Mouse (Mus musculus) c-Kit-positive CD71-negative TER-119-negative erythroid progenitor cells, embryonic 14.5 days (primary cell): ENCODE measurements around the gene Ak1.

Source experiments
- DNase-seq: peaks from one replicate; pipeline ENCODE4 v3.0.0-alpha.2; 2013; ENCODE audit warnings: low read depth

Gene Ak1

DNA sequence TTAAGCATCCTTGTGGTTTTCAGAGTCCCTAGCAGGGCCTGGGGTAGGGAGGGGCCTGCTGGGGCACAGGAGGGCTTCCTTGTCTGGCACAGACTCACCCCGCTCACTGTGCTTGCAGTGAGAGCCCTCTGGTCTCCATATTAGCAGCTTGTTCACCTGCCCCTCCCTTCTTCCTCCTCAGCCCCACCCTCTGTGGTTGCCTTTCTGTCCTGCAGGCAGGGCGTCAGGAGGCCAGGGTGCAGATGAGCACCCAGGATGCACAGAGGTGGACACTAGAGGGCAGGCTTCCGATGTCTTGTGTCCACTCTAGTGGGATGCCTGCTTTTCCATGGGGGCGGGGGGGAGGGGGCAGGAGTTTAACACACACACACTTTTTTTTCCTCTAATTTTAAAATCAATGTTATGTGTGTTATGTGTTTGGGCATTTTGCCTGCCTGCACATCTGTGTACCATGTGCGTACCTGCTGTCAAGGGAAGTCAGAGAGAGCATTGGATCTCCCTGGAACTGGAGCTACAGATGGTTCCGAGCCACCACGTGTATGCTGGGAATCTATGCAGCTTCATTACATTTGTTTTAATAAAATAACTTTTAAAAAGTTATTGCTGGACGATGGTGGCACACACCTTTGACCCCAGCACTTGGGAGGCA, 20.0 kb upstream of the Ak1 start:
- DNase-seq: peak; percentile 26

DNA sequence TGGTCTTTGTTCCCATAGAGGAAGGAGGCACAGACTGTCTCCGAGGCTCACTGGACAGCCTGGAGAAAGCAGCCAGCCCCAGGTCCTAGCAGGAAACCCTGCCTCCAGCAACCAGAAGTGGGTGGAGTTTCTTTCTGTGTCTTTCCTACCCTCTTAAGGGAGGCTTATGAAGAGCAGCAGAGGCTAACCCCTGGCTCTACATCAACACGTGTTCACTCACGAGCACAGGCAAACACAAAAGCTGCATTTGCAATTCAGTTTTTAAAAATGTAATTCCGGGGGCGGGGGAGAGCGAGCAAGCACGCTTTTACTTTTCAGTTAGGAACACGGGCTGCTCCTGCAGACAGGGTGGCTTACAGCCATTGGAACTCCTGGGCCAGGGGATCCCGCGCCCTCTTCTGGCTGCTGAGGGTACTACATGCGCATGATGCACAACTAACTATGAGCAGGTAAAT, 18.9 kb upstream of the Ak1 start:
- DNase-seq: peak; percentile 73

DNA sequence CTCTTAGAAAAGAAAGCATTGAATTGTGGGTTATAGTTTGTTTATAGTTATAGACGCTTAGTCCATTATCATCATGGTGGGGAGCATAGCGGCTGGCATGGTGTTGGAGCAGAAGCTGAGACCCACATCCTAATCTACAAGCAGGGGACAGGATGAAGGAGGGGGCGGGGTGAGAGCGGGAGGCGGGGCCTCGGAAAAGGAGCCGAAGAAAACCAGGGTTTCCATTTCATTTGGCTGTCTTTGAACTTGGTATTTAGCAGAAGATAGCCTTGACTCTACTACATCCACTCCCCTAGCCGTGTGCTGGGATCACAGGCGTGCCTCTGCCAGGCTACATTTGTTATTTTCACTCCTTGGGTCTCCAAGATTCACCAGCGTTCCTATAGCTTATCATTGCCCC, 16.9 kb upstream of the Ak1 start:
- DNase-seq: no peak

DNA sequence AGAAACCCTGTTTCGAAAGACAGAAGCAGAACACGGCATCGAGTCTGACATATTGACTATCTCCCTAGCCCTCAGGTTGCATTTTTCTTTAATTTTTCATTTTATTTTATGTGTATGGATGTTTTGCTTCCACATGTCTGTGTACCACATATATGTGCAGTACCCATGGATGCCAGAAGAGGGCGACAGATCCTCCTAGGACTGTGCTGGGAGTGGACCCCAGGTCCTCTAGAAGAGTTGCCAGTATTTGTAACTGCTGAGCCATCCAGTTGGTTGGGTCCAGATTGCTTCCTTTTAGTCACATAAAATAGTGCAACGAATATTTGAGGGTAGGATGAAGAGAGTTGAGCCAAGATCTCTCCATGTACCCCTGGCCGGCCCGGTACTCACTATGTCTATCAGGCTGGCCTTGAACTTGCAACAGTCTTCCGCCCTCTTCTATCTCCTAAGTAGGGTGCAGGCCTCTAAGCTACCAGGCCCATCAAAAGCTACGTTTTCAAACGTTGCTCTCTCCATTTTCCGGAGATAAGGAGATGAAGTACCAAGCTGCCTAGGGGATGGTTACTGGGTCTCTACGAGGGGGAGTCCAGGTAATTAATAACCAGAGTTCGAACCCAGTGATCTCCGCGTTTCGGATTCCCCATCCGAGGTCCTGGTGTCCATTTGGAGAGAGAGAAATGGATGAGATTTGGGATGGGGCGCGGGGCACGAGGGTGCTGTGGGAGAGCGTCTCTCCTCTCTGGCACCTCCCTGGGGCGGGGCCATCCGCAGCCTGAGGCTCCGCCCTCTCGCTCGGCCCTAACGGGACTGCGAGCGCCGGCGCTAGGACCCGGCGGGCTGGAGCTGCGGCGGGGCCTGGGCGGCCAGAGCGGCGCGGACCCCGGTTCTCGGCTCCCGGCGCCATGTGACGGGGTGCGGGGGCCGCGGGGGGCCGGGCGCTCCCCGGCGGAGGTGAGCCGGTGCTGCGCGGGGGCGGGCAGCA, 15.1 kb upstream of the Ak1 start:
- DNase-seq: peak; percentile 79

DNA sequence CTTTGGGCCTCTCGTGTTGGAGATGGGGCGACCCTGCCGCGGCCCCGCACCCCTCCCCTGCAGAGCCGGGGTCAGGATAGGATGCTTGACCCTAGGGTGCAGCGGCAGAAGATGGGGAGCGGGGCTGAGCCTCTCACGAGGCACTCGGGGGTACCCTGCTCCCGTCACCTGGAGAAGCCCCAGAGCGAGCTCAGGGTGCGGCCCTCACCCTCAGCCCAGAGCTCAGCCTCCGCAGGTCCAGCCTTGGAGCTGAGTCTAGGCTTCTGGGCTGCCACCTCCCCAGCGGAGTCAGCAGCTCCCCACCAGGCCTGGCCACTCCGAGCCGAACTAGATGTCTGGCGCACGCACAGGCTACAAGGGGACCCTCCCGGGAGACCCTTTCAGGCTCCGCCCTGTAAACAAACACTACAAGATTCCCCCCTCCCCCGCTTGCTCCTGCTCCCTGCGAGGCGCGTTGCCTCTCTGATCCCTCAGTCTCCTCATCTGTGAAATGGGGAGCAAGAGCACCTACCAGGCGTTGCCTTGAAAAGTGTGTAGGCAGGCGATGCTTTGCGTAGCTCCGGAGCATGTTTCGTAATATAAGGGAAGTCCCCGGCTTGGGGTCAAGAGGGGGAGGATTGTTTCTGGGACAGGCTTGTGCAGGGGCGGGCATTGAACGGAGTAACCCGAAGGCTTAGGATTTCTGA, 14.2 kb upstream of the Ak1 start:
- DNase-seq: peak; percentile 44

DNA sequence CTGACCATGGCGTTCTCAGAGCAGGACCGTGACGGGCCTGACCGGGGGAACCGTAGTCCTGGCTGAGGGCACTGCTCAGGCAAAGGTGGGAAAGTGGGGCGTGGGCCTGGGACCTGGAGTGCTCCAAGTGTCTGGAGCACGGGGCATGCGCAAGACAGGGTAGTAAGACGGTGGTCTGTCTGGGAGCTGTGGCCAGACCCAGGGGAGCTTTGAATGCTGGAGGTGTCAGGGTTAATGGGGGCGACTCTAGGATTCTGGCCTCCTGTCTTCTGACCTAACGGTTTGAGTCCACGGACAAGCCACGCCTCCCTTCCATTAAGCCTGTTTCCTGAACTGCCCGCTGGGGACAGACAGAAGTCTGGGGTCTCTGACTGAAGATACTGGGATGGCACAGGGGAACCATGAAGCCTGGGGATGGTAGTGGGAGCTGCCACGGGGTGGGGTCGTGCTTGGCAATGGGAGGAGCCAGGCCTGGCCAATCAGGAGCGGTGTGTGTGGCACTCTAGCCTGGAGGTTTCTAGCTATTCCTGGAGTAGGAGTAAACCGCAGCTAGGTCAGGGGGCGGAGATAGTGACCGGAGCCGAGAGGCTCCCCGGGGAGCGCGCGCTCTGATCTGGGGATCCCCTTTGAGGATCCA, 13.3 kb upstream of the Ak1 start:
- peak; percentile 68 for DNase-seq

DNA sequence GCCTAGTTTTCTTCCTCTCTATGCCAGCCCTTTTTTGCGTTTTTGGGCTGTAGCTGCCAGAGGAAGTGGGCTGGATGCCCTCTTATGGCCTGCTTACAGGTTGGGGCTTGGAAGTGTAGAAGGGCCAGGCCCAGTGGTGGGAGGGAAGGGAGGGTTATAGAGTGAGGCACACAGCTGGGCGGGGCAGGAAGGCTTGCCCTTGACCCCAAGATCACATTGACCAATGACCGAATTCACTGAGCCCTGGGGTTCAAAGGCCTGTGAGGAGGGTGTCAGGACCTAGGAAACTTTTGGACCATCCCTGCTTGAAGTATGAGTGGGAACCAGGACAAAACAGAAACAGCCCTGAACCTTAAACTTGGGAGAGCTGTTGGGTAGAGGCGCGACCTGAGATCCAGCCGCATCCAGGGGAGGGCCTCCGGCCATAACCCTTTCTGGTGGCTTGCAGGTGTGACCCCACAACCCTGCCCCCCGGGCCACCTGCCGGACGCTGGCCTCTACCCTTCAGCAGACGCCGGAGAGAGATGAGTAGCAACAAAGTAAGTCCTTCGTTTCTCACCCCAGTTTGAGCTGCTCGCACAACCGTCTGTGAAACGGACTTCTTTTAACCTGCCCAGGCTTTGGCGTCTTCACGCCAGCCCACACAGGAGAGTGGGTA, 12.7 kb upstream of the Ak1 start:
- DNase-seq: no peak

DNA sequence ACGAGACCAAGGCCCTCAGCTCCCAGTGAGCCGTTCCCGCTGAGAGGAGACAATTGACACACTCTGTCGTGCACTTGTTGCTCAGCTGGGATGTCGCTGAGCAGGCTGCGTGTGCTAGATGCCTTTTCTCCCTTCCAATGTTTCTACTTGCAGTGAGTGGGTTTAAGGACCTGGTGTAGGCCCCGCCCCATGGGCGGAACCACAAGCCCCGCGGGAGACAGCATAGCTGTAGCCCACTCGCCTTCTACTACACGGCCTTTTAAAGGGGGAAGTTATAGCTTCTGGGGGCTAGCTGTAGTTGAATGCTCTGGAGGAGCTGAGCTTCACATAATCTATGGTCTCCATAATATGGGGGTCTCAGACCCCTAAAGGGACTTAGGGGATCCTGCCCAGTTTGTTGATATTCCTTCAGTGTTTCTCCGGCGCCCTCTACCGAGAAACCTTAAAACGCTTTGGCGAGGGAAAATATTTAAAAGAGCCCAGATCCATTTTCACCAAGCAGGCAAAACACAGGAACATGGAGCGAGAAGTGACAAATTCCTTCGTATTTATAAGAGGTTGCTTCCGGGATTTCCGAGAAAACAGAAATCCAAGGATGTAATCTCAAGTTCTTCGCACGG, 10.8 kb upstream of the Ak1 start:
- peak; percentile 49 for DNase-seq

DNA sequence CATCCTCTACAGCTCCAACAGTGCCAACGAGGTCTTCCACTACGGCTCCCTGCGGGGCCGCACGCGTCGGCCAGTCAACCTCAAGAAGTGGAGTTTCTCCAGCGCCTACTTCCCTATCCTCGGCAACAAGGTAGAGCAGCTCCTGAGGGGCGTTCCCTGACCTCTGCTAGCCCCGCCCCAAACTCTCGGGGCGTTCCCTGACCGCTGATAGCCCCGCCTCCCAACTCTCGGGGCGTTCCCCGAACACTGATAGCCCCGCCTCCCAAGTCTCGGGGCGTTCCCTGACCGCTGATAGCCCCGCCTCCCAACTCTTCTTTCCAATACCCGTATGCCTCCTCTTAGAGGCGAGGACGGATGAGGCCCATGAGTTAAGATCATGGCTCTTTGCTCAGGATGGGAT, 9.3 kb upstream of the Ak1 start:
- no peak for DNase-seq

DNA sequence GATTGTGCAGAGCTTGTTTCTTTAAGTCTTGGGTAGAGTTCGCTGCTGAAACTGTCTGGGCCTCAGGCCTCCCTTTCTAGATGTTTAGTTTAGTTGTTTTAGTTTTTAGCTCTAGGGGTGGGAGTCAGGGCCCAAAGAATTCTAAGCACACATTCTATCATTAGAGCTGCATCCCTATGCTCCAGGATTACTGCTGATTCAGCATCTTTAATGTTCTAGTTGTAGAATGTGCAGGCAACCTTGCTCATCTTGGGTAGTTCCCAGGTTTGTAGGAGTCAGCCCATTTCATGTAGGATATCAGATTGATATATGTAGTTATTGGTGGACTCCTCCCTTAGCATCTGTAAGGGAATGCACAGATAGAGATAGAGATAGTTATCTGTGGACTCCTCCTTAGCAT, 4.4 kb upstream of the Ak1 start:
- no peak for DNase-seq

DNA sequence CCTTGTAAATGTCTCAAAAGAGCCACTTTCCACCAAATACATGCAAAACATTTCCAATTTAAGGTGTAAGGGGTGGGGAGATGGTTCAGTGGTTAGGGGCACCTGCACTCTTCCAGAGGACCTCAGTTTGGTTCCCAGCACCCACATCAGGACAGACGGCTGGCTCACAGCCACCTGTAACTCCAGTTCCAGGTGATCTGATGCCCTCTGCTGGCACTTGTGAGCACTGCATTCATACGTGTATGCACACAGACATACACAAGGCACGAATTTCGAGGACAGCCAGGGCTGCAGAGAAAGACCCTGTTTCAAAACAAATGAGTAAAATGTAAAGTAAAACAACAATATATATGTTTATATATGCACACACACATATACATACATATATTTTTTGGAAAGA, 4.0 kb upstream of the Ak1 start:
- DNase-seq: no peak

DNA sequence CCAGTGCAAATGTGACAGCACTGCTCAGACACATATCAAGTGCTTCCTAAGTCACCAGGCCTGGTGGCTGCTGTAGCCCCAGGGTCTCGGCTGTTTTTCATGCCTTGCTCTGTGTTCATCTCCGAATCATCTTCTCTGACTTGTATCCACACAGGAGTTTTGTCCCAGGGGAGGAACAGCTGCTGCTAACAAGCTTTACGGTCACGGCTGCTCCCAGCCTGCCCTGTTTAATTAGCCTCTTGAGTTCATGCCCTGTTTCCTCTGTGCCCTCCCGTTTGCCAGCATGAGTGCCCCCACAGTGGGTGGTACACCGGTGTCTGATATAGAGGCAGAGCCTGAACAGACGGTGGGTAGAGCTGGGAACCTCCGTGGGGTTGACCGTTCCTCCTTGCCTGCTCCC, 3.5 kb upstream of the Ak1 start:
- DNase-seq: no peak

DNA sequence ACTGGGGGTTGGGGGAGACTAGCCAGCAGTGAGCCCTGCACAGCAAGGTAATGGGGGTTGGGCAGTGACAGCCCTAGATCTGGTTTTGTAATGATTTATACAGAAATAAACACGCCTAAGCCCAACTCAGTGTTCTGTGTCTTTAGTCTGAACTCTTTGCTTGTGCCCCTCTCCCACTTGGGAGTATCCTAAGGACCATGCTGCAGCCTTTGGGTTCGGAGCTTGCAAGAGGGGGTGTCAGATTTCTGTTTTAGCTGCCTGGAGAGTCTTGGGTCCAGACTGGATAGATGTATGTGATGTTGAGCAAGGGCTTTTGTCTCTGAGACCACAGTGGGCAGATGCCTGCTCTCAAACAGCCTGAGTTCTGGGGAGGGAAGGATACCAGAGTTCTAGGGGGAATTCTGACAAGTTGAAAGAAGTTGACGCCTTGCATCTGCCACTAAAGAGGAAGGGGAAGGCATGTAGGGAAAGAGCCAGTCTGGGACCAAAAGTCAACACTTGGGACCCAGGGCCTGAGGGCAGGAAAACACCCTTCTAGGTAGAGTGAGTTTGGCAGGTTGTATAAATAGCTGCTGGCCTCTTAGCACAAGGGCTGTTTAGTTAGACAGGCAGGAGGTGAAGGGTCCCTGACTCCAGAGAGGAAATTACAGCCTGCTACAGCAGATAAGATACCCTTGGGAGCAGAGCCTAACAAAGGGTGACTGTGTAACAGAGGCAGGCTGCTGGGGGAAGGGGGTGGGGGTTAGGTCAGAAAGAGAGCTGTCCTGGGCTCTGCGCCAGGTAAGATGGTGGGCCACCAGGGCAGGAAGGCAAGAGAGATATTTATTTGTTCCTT, 659 bp upstream of the Ak1 start:
- no peak for DNase-seq

DNA sequence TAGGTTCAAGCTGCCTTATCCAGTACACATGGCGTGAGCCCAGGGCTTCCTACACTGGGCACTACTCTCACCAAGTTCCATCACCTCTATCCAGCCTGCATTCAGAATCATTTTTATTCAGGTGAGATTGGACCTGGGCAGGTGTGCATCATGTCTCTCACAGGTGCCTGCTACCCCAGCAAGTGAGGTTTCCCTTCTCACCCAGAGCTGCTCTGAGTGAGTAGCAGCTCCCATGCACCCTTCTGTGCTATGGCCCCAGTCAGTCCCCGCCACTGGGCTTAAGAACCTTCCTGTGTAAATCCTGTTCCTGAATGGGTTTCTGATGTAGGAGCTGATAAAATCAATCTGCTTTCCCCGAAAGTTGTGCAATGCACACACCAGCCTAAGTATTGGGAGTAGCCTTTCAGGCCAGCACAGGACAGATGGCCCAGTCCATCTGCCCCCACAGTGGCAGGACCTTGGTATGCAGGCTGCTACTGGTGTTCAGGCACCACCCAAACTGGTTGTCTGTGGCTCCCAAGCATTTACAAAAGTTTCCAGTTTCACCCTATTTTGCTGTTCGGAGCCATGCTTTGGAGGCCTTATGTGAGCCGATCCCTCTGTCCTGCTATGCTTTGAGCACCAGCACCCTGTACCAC, 2.7 kb downstream of the Ak1 start:
- DNase-seq: no peak

DNA sequence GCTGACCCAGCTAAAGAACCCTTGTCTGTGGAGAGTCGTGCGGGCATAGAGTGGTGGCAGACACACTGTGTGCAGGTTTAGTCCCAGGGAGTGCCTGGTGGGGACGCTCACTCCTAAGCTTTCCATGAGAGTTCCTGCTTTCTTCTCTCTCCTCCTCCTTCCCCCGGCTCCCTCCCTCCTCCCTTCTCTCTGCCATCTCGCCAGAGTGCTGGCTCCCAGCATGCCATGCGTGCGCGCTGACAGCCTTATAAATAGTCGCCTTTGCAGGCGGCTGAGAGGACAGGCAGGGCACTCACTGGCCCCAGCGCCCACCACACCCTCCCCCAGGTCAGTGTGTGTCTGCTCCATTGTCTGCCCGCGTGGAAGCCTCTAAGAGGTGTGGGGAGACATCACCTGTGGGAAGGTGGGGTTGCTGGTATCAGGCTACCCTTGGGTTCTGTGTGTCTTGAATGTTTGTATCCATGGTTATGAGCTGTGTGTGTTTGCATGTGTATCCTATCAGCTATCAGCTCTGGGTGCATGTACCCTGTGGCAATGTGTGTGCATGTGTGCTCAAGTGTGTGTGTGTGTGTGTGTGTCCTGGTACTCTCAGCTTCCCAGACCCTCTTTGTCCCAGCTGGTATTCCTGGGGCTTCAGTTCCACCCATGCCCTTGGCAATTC, 3.8 kb downstream of the Ak1 start:
- DNase-seq: no peak

DNA sequence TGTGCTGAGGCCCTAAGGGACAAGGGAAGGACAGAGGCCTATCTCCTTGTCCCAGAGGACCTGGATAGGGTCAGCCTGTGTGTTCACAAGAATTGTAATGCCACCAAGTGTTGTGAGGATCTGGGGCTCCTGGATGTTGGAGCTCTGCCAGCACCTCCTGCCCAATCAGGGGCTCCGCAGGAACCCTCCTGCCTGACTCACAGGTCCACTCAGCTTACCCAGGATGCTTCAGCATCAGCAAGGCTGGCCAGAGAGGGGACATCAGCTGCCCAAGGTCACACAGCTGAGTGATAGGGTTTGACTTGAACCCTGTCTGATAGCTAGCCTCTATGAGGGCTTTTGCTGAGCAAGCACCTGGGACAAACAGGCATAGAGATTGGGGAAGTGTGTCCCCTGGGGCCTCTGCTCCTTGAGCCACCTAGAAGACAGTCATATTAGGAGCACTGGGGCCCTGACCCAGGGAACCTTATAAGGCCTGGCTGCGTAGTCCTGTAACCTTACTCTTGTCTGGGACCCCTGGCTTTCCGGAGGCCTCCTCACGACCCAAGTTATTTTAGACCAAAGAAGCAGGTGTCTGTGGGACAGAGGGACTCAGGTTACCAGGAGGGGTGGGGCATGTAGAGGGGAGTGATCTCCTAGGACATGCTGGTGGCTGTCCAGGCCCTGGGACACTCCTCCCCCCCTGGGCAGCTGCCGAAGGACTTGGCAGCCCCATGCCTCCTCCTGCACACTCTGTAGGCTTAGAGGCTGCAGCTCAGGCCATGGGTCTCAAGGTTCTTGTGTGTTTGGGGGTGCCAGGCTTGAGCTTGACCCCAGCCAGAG, 4.5 kb downstream of the Ak1 start:
- no peak for DNase-seq

DNA sequence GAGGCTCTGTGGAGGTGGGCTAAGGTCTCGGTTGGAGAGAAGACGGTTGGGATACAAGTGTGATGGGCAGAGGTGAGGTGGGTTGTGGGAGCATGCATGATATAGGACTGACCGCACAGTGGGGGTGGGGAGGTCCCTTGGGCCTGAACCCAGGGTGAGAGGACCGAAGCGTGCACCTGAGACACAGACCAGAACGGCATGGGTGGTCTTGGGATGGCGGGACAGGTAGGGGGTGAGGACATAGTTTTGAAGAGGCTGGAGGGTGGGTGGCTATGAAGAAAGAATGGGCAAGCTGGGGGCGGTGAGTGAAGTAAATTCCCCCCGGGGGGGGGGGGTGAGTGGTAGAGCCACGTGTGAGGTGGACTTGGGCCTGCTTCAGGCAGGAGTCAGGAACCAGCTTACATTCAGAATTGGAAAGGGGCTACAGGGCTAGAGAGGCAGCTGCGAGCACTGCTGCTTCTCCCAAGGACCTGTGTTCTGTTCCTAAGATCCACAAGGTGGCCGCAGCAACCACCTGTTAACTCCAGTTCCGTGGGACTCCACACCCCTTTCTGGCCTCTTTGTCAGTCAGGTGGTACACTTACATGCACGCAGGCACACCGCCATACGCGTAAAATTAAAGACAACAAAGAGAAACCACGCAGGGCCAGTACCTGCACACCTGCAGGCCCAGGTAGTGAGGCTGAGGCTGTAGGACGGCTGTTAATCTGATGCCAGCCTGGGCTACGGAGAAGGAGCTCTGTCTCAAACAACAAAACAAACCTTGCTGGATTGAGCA, 5.9 kb downstream of the Ak1 start:
- DNase-seq: no peak
